Mouse (Mus musculus) testis, adult 2 months (tissue): Measurements from ENCODE around the gene Efcab8. TPM values are rescaled to one million over a fixed set of nuclear protein-coding genes. Genes with fewer than 3 reads are reported as not detected.

ENCODE experiments used
- H3K27ac ChIP-seq: fragments of 200-500 bp; 2 replicates; pipeline ENCODE4 v1.5.1; 2012; ENCODE audit warnings: low read depth, low read length; ENCODE audit not compliant: control insufficient read depth, insufficient read depth
- H3K27me3 ChIP-seq: fragments of 200-500 bp; 2 replicates; pipeline ENCODE4 v1.6.1; 2012; ENCODE audit warnings: mild to moderate bottlenecking, low read length, moderate library complexity; ENCODE audit not compliant: control insufficient read depth, insufficient read depth
- H3K36me3 ChIP-seq: fragments of 200-500 bp; 2 replicates; pipeline ENCODE4 v1.6.1; 2012; ENCODE audit warnings: mild to moderate bottlenecking, low read length; ENCODE audit not compliant: control insufficient read depth, insufficient read depth
- H3K4me1 ChIP-seq: fragments of 200-500 bp; 2 replicates; pipeline ENCODE4 v1.6.1; 2012; ENCODE audit warnings: low read length; ENCODE audit not compliant: control insufficient read depth, insufficient read depth
- H3K4me3 ChIP-seq: fragments of 200-500 bp; 2 replicates; pipeline ENCODE4 v1.5.1; 2012; ENCODE audit warnings: low read depth, mild to moderate bottlenecking, low read length, moderate library complexity, mixed read lengths; ENCODE audit not compliant: control insufficient read depth
- CTCF ChIP-seq: fragments of 200-500 bp; IDR thresholded peaks from 2 replicates; pipeline ENCODE4 v1.5.1; 2012; ENCODE audit warnings: low read depth, mild to moderate bottlenecking, inconsistent platforms, low read length, moderate library complexity; ENCODE audit not compliant: control insufficient read depth, insufficient read depth, insufficient replicate concordance
- POLR2A ChIP-seq: fragments of 200-500 bp; IDR thresholded peaks from 2 replicates; pipeline ENCODE4 v1.6.1; 2012; ENCODE audit warnings: low read depth, mild to moderate bottlenecking, inconsistent platforms, low read length, moderate library complexity; ENCODE audit not compliant: control insufficient read depth
- polyA plus RNA-seq: library from polyadenylated mRNA; depleted of rRNA; stranded (reverse); fragments of >200 nt; gene quantifications from 2 replicates; pipeline ENCODE4 v1.2.3, GENCODE M21; 2012; rRNA removed

Gene Efcab8
- 41.4 and 46.4 TPM in 2 replicates for polyA plus RNA-seq

- TF ChIP-seq CTCF: no peak
- no peak for TF ChIP-seq POLR2A
- Histone ChIP-seq H3K4me3 (peak within 1 kb of the TSS; percentile 83), H3K36me3 (no peaks in the 10 kb centered on the region; the same call in none of the 2 replicates), H3K27ac (peak within 1 kb of the TSS; percentile 86), H3K27me3 (no peaks in the 10 kb centered on the region), H3K4me1 (peaks cover 13% of the 10 kb centered on the region)
Observed at GRCm38 (mm10) chr2:153779394-153779981, at the start of gene Efcab8. Gene Efcab8, plus strand, starts transcription at chr2:153779931.

DNA sequence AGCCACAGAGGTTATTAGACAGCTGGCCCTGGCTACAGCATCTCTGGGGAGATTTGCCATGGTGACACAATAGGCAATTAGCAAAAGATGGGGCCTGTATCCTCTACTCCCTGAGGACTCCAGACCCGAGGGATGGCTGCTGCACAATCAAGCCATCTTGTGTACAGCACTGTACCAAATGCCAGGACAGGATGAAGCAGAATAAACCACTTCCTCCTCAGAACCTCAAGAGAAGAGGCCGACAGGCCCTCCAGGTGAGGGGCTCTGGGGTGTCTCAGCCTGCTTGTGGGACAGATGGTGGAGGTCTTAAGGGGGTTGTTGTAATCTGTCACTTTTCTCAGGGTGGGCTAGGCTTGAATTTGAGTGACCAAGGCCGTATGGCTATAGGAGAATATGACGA lies 45.7 kb upstream of the Efcab8 start:
- H3K36me3 ChIP-seq: no peaks in the 10 kb centered on the region
- no peaks in the 10 kb centered on the region for H3K4me1 ChIP-seq
- no peak overlapping the region for H3K4me3 ChIP-seq
- no peak overlapping the region for H3K27ac ChIP-seq
- no peaks in the 10 kb centered on the region for H3K27me3 ChIP-seq
- TF ChIP-seq POLR2A: no peak
- no peak for TF ChIP-seq CTCF

GRCm38 (mm10) chr2:153740500-153741436 lies 39.0 kb upstream of the Efcab8 start, which contains the start of gene Mapre1:
Gene Mapre1, plus strand, starts transcription at chr2:153741274.
- Histone ChIP-seq H3K27ac (peak within 1 kb of the TSS; percentile 91), H3K27me3 (no peaks in the 10 kb centered on the region), H3K4me3 (peak within 1 kb of the TSS; percentile 92), H3K4me1 (peaks cover 7% of the 10 kb centered on the region), H3K36me3 (no peaks in the 10 kb centered on the region)
- peak; percentile 49 for TF ChIP-seq POLR2A
- TF ChIP-seq CTCF: no peak

DNA sequence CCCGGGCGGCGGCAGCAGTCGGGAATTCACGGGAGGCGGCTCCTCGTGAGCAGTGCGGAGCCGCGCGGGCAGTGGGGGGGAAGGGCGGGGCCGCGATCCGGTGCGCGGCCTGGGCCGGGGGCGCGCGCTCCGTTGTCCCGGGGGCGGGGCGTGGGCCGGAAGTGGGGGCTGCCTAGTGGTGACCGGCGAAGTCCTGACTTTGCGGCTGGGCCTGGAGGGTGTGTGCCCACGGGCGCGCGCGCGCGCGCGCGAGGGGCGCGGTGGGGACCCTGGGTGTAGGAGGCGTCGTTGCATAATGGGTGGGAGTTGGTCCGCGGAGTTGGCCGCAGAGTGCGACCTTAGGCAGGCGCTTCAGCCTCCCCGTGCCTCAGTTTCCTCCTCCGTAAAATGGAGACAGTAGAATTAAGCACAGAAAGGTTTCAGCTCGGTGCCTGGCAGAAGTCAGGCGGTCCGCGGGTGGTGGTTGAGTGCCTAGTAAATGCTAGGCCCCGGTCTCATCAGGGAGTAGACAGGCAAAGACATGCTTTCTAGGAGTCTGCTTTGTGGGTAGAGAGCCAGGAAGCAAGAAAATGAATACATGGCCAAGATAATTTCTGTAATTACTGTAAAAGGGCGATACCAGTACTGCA lies 38.2 kb upstream of the Efcab8 start:
- no peak for TF ChIP-seq POLR2A
- TF ChIP-seq CTCF: no peak
- Histone ChIP-seq H3K4me3 (peak overlapping the region; percentile 92), H3K27ac (peak overlapping the region; percentile 86), H3K4me1 (peaks cover 7% of the 10 kb centered on the region), H3K27me3 (no peaks in the 10 kb centered on the region), H3K36me3 (no peaks in the 10 kb centered on the region)

- Histone ChIP-seq H3K27me3 (no peaks in the 10 kb centered on the region), H3K4me1 (no peaks in the 10 kb centered on the region), H3K27ac (no peak overlapping the region), H3K36me3 (no peaks in the 10 kb centered on the region; the same call in 1 of the 2 replicates), H3K4me3 (no peak overlapping the region)
- TF ChIP-seq POLR2A (no peak), CTCF (no peak)
Observed at GRCm38 (mm10) chr2:153747994-153748393, 31.7 kb upstream of the Efcab8 start.

DNA sequence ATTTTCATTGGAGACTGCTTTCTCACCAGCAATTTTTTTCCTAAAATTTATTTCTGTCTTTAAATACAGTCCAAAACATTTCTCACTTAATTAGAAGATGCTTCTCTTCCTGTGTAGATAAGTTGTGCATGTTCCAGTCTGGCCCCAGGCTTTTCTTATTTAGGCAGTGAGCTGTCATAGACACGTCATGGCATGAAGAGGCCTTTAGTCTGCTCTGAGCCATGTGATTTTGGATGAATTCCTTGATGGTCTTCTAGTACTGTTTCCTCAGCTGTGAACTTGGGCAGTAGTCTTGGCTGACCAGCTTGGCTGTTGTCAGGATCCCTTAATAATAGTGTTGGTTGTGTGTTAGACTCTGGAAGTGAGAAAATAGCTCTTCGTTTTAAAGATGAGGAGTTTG lies 29.4 kb upstream of the Efcab8 start:
- Histone ChIP-seq H3K36me3 (no peaks in the 10 kb centered on the region; the same call in none of the 2 replicates), H3K27me3 (no peaks in the 10 kb centered on the region), H3K4me1 (no peaks in the 10 kb centered on the region), H3K4me3 (no peak overlapping the region), H3K27ac (no peak overlapping the region)
- TF ChIP-seq CTCF: no peak
- TF ChIP-seq POLR2A: no peak

GRCm38 (mm10) chr2:153762121-153762520 lies 17.6 kb upstream of the Efcab8 start:
- Histone ChIP-seq H3K27me3 (no peaks in the 10 kb centered on the region), H3K4me3 (no peak overlapping the region), H3K4me1 (no peaks in the 10 kb centered on the region), H3K36me3 (peaks cover 6% of the 10 kb centered on the region), H3K27ac (no peak overlapping the region)
- TF ChIP-seq CTCF (no peak), POLR2A (no peak)

GRCm38 (mm10) chr2:153767484-153767883 lies 12.2 kb upstream of the Efcab8 start:
- no peak overlapping the region for H3K4me3 ChIP-seq
- no peak overlapping the region for H3K27ac ChIP-seq
- peaks cover 3% of the 10 kb centered on the region for H3K36me3 ChIP-seq
- H3K4me1 ChIP-seq: no peaks in the 10 kb centered on the region; the same call in 1 of the 2 replicates
- H3K27me3 ChIP-seq: no peaks in the 10 kb centered on the region
- no peak for TF ChIP-seq CTCF
- TF ChIP-seq POLR2A: no peak
